Mouse (Mus musculus): Measurements from ENCODE around the gene Mrpl30. TPM values are rescaled to one million over a fixed set of nuclear protein-coding genes. Genes with fewer than 3 reads are reported as not detected.

Gene Mrpl30
- total and polyA plus RNA-seq, 2 experiments from 2014 or later: 105 to 291 TPM

DNA sequence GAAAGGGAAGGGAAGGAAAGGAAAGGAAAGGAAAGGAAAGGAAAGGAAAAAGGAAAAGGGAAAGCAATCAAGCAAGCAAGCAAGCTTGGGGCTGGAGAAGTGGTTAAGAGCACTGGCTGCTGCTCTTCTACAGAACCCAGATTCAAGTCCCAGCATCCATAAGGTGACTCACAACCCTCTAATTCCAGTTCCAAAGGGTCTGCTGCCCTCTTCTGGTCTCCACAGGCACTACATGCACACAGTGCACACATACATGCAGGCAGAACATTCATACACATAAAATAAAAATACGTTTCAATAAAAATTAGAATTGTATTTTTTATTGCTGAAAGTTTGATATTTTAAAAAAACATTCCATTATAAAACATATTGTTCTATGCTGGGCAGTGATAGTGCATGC is 23.2 kb upstream of the Mrpl30 start:
- Histone ChIP-seq H3K9me3 (ENCODE audit: low read length) (no peaks in the 10 kb centered on the region), H3K27me3 (ENCODE audit: insufficient read depth, low read length) (peaks cover 3% of the 10 kb centered on the region; the same call in 1 of the 2 replicates), H3K27ac (ENCODE audit: low read depth, low read length) (no peak overlapping the region), H3K4me3 (ENCODE audit: low read depth, low read length) (no peak overlapping the region), H3K9ac (no peak overlapping the region), H3K4me1 (ENCODE audit: insufficient read depth) (no peaks in the 10 kb centered on the region), H3K36me3 (ENCODE audit: insufficient read depth) (no peaks in the 10 kb centered on the region), H3K4me2 (ENCODE audit: low read depth) (no peak overlapping the region)
- TF ChIP-seq CTCF (IDR thresholded peaks at IDR 0.05; ENCODE audit: low read depth): peak; percentile 70
- DNase-seq: no peak
- no peak for ATAC-seq
- 82% methylated on average over 1 of the region's 1 CpGs for WGBS

DNA sequence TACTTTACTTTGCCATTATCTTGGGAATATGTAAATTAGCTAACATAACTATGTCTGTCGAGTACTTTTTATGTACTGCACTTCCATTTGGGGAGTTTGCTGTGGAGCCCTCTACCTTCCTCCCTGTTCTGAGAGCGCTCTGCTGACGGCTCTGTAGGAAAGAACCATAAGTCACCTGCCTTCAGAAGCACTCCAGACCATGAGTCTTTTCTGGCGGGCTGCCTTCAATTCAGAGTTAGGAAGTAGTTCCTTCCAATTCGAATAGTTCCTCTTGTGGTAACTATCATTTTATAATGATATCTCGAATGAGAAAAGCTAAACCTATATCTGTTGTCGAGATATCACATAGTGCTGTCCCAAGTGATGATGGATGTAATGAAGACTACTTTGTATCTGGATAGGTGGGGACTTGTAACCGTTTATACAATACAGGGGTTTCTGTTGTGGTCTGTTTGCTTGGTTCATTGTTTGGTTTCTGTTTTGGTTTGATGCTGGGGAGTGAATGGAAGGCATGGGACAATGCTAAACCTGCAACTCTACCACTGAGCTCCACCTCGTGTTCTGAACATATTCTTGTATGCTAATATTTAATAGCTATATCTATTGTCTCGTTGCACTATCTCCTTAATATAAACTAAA is 22.5 kb upstream of the Mrpl30 start:
- ATAC-seq (no peak), DNase-seq (no peak)
- 71% methylated on average over 10 of the region's 10 CpGs for WGBS
- Histone ChIP-seq H3K36me3 (ENCODE audit: insufficient read depth) (no peaks in the 10 kb centered on the region), H3K9ac (no peak overlapping the region), H3K27ac (ENCODE audit: low read depth, low read length) (no peak overlapping the region), H3K9me3 (ENCODE audit: low read length) (no peaks in the 10 kb centered on the region), H3K4me3 (ENCODE audit: low read depth, low read length) (no peak overlapping the region), H3K27me3 (ENCODE audit: insufficient read depth, low read length) (peaks cover 3% of the 10 kb centered on the region; the same call in 1 of the 2 replicates), H3K4me2 (ENCODE audit: low read depth) (no peak overlapping the region), H3K4me1 (ENCODE audit: insufficient read depth) (peaks cover 2% of the 10 kb centered on the region; the same call in 1 of the 2 replicates)
- no peak for TF ChIP-seq CTCF (IDR thresholded peaks at IDR 0.05; ENCODE audit: low read depth)

DNA sequence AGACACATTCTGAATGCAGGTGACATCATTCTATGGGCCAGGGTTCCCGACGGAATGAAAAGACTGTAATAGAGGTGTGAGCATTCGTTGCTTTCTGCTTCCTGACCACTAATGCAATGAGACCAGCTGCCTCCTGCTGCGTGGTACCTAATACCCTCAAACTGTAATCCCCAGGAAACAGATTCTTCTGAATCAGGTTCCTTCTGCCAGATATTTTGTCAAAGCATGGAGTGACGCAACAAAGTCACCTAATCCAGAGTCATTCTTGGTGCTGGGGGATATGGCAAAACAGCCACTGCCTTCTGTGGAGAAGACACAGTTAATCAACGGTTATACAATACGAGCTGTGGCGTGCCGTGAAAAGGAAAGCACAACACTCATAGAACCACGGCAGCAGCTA is 21.6 kb upstream of the Mrpl30 start:
- ATAC-seq: no peak
- Histone ChIP-seq H3K9me3 (ENCODE audit: low read length) (no peaks in the 10 kb centered on the region), H3K27me3 (ENCODE audit: insufficient read depth, low read length) (peaks cover 3% of the 10 kb centered on the region; the same call in 1 of the 2 replicates), H3K27ac (ENCODE audit: low read depth, low read length) (no peak overlapping the region), H3K4me3 (ENCODE audit: low read depth, low read length) (no peak overlapping the region), H3K36me3 (ENCODE audit: insufficient read depth) (no peaks in the 10 kb centered on the region), H3K9ac (no peak overlapping the region), H3K4me1 (ENCODE audit: insufficient read depth) (peaks cover 7% of the 10 kb centered on the region; the same call in 1 of the 2 replicates), H3K4me2 (ENCODE audit: low read depth) (no peak overlapping the region)
- no peak for DNase-seq
- no peak for TF ChIP-seq CTCF (IDR thresholded peaks at IDR 0.05; ENCODE audit: low read depth)
- 62% methylated on average over 10 of the region's 10 CpGs for WGBS

DNA sequence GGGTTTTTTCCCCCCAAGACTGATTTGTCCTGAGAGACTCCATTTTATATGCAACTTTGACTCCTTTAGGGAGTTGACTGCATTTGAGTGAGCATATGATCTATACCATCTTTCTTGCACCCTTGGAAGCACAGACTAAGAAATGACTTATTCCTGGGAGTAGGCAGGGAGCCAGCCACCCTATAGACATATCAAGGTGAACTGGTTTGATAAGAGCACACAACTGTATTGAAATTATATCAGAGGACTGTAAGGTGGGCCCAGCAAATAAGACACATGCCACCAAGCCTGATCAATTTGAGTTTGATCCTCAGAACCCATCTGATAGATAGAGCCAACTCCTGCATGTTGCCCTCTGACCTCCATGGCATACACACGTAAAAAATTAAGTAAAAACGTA is 20.9 kb upstream of the Mrpl30 start:
- Histone ChIP-seq H3K36me3 (ENCODE audit: insufficient read depth) (no peaks in the 10 kb centered on the region), H3K4me2 (ENCODE audit: low read depth) (no peak overlapping the region), H3K27me3 (ENCODE audit: insufficient read depth, low read length) (peaks cover 3% of the 10 kb centered on the region; the same call in 1 of the 2 replicates), H3K27ac (ENCODE audit: low read depth, low read length) (no peak overlapping the region), H3K9ac (no peak overlapping the region), H3K4me3 (ENCODE audit: low read depth, low read length) (no peak overlapping the region), H3K4me1 (ENCODE audit: insufficient read depth) (peaks cover 7% of the 10 kb centered on the region; the same call in 1 of the 2 replicates), H3K9me3 (ENCODE audit: low read length) (no peaks in the 10 kb centered on the region)
- 54% methylated on average over 2 of the region's 2 CpGs for WGBS
- TF ChIP-seq CTCF (IDR thresholded peaks at IDR 0.05; ENCODE audit: low read depth): no peak
- ATAC-seq (no peak), DNase-seq (no peak)

DNA sequence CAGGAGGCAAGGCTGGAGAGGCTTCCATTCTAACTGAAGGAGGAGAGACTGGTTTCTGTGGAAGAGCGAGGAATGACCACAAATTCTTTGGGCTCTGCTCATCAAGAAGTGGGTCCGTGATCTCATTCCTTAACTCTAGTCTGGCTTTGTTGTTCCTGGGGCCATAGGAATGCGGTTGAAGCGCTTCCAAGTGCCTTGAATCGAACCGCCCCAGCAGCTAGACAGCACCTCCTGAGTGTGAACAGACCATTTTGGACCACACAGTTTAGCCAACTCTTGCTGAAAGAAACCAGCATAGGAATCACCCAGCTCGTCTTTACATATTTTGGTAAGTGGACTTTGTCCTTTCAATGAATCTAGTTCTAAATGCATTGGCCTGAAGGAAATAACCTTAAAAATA is 18.6 kb upstream of the Mrpl30 start, which contains the start of gene Lipt1:
Gene Lipt1 (plus strand): TSS at position 35 of the 400 bp plus-strand sequence.
- Histone ChIP-seq H3K4me2 (ENCODE audit: low read depth) (peak within 1 kb of the TSS; percentile 58), H3K4me1 (ENCODE audit: insufficient read depth) (peaks cover 7% of the 10 kb centered on the region; the same call in 1 of the 2 replicates)
- DNase-seq: no peak

DNA sequence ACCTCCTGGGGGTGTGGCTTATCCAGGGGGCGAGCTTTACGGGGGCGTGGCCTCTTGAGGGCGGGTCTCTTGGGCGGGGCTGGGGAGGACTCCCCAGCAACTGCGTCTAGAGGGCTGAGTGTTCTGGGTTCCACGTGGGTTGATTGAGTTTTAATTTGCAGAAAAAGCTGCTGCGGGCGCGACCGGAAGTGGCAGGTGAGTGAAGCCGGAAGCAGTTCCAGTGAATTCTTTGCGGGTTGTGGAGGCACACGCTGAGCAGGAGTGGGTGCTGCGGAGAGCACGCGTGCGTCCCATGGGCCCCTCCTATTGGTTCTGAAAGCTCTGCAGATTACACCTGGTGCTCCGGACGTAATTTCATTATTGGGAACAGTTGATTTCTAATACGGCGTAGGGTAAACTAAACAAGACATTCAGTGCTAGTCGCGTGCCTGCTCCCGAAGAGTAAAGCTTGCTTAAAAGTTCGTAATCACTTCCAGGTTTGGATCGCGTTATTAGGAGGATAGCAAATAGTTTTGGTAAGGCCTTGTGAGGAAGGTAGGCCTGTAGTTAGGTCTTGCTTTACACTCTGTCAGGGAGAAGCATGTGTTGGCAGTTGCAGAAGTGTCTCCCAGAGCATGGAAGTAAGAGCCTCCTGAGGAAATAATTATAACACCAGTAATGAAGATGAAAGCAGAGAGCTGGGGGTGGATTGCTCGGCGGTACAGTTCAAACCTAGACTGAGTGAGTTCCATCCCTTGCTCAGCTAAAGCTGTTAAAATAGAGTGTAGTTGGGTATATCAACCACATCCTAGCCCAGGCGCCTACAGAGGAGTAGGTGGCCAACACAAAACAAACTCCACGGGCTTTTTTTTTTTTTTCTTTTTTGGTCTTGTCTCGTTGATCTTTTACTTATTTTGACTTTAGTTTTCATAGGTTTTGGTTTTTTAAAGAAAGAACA is 17.9 kb upstream of the Mrpl30 start:
- Histone ChIP-seq H3K36me3 (ENCODE audit: insufficient read depth) (peaks cover 21% of the 10 kb centered on the region), H3K9ac (peak overlapping the region; percentile 45), H3K4me3 (ENCODE audit: low read depth, low read length) (peak overlapping the region; percentile 46), H3K4me1 (ENCODE audit: insufficient read depth) (peaks cover 7% of the 10 kb centered on the region; the same call in 1 of the 2 replicates), H3K9me3 (ENCODE audit: low read length) (no peaks in the 10 kb centered on the region), H3K27me3 (ENCODE audit: insufficient read depth, low read length) (peaks cover 3% of the 10 kb centered on the region; the same call in 1 of the 2 replicates), H3K4me2 (ENCODE audit: low read depth) (peak overlapping the region; percentile 58), H3K27ac (ENCODE audit: low read depth, low read length) (peak overlapping the region; percentile 78)
- WGBS: 7% methylated on average over 33 of the region's 33 CpGs
- ATAC-seq (peak; percentile 98), DNase-seq (peak; percentile 87)
- TF ChIP-seq CTCF (IDR thresholded peaks at IDR 0.05; ENCODE audit: low read depth): no peak; the same call in 1 of the 2 replicates

More for the DNA sequence above, 18.6 kb upstream of the Mrpl30 start, which contains the start of gene Lipt1:
- Histone ChIP-seq H3K27ac (ENCODE audit: low read depth, low read length) (peak within 1 kb of the TSS; percentile 78), H3K27me3 (ENCODE audit: insufficient read depth, low read length) (peaks cover 3% of the 10 kb centered on the region; the same call in 1 of the 2 replicates), H3K9me3 (ENCODE audit: low read length) (no peaks in the 10 kb centered on the region), H3K4me3 (ENCODE audit: low read depth, low read length) (peak within 1 kb of the TSS; percentile 46), H3K36me3 (ENCODE audit: insufficient read depth) (peaks cover 14% of the 10 kb centered on the region), H3K9ac (peak within 1 kb of the TSS; percentile 45)
- peak; percentile 28; the same call in 1 of the 2 replicates for ATAC-seq
- no peak for TF ChIP-seq CTCF (IDR thresholded peaks at IDR 0.05; ENCODE audit: low read depth)
- WGBS: 4% methylated on average over 7 of the region's 7 CpGs

All from forebrain, postnatal 0 days (tissue).